Mouse (Mus musculus): ENCODE results near the gene Cela1. TPM values are rescaled to one million over a fixed set of nuclear protein-coding genes. Genes with fewer than 3 reads are reported as not detected.

Gene Cela1
- polyA plus RNA-seq, 1 experiment, result 5,688 TPM

GRCm38 (mm10) chr15:100728586-100728985, 40.9 kb upstream of the Cela1 start:
- TF ChIP-seq CTCF (IDR thresholded peaks at IDR 0.05; ENCODE audit: extremely low read depth, insufficient read depth, insufficient read length, insufficient replicate concordance) (no peak), POLR2A (IDR thresholded peaks at IDR 0.05; ENCODE audit: low read depth, low read length) (no peak)
- Histone ChIP-seq H3K4me1 (ENCODE audit: control insufficient read depth, insufficient read depth, insufficient read length) (peaks cover 16% of the 10 kb centered on the region), H3K4me3 (ENCODE audit: extremely low read depth, insufficient read depth, insufficient read length) (peak overlapping the region; percentile 75), H3K36me3 (ENCODE audit: control insufficient read depth, insufficient read depth, low read length) (no peaks in the 10 kb centered on the region), H3K27me3 (ENCODE audit: control insufficient read depth, insufficient read depth, low read length) (no peaks in the 10 kb centered on the region), H3K27ac (ENCODE audit: insufficient read depth, low read length) (peak overlapping the region; percentile 62)
- 24% methylated on average over 9 of the region's 9 CpGs for WGBS
- DNase-seq (ENCODE audit: low read depth in 1 of 2, low spot score in 2 of 2), result no peak

GRCm38 (mm10) chr15:100727834-100728233, 40.1 kb upstream of the Cela1 start:
- peak overlapping the region; percentile 75; the same call in 1 of the 2 replicates for H3K4me3 ChIP-seq (ENCODE audit: extremely low read depth, insufficient read depth, insufficient read length)
- H3K27ac ChIP-seq (ENCODE audit: insufficient read depth, low read length), result peak overlapping the region; percentile 62; the same call in 1 of the 2 replicates
- TF ChIP-seq CTCF (IDR thresholded peaks at IDR 0.05; ENCODE audit: extremely low read depth, insufficient read depth, insufficient read length, insufficient replicate concordance) (no peak), POLR2A (IDR thresholded peaks at IDR 0.05; ENCODE audit: low read depth, low read length) (no peak)
- no peaks in the 10 kb centered on the region for H3K27me3 ChIP-seq (ENCODE audit: control insufficient read depth, insufficient read depth, low read length)
- 63% methylated on average over 11 of the region's 11 CpGs for WGBS
- DNase-seq (ENCODE audit: low read depth in 1 of 2, low spot score in 2 of 2), result no peak
- no peaks in the 10 kb centered on the region for H3K36me3 ChIP-seq (ENCODE audit: control insufficient read depth, insufficient read depth, low read length)
- peaks cover 20% of the 10 kb centered on the region for H3K4me1 ChIP-seq (ENCODE audit: control insufficient read depth, insufficient read depth, insufficient read length)

- no peak for DNase-seq (ENCODE audit: low read depth in 1 of 2, low spot score in 2 of 2)
- Histone ChIP-seq H3K4me3 (ENCODE audit: extremely low read depth, insufficient read depth, insufficient read length) (no peak overlapping the region), H3K4me1 (ENCODE audit: control insufficient read depth, insufficient read depth, insufficient read length) (peaks cover 23% of the 10 kb centered on the region), H3K36me3 (ENCODE audit: control insufficient read depth, insufficient read depth, low read length) (no peaks in the 10 kb centered on the region), H3K27ac (ENCODE audit: insufficient read depth, low read length) (no peak overlapping the region), H3K27me3 (ENCODE audit: control insufficient read depth, insufficient read depth, low read length) (no peaks in the 10 kb centered on the region)
- TF ChIP-seq POLR2A (IDR thresholded peaks at IDR 0.05; ENCODE audit: low read depth, low read length) (no peak), CTCF (IDR thresholded peaks at IDR 0.05; ENCODE audit: extremely low read depth, insufficient read depth, insufficient read length, insufficient replicate concordance) (no peak)
- WGBS, result 89% methylated on average over 11 of the region's 11 CpGs
Measured at GRCm38 (mm10) chr15:100726721-100727120, 39.0 kb upstream of the Cela1 start.

GRCm38 (mm10) chr15:100723505-100723904, 35.8 kb upstream of the Cela1 start:
- 33% methylated on average over 14 of the region's 14 CpGs for WGBS
- H3K4me3 ChIP-seq (ENCODE audit: extremely low read depth, insufficient read depth, insufficient read length), result no peak overlapping the region
- H3K36me3 ChIP-seq (ENCODE audit: control insufficient read depth, insufficient read depth, low read length), result no peaks in the 10 kb centered on the region
- TF ChIP-seq CTCF (IDR thresholded peaks at IDR 0.05; ENCODE audit: extremely low read depth, insufficient read depth, insufficient read length, insufficient replicate concordance) (no peak), POLR2A (IDR thresholded peaks at IDR 0.05; ENCODE audit: low read depth, low read length) (no peak)
- DNase-seq (ENCODE audit: low read depth in 1 of 2, low spot score in 2 of 2), result no peak
- no peaks in the 10 kb centered on the region for H3K27me3 ChIP-seq (ENCODE audit: control insufficient read depth, insufficient read depth, low read length)
- H3K4me1 ChIP-seq (ENCODE audit: control insufficient read depth, insufficient read depth, insufficient read length), result peaks cover 16% of the 10 kb centered on the region; the same call in 1 of the 2 replicates
- H3K27ac ChIP-seq (ENCODE audit: insufficient read depth, low read length), result peak overlapping the region; percentile 25; the same call in 1 of the 2 replicates

DNA sequence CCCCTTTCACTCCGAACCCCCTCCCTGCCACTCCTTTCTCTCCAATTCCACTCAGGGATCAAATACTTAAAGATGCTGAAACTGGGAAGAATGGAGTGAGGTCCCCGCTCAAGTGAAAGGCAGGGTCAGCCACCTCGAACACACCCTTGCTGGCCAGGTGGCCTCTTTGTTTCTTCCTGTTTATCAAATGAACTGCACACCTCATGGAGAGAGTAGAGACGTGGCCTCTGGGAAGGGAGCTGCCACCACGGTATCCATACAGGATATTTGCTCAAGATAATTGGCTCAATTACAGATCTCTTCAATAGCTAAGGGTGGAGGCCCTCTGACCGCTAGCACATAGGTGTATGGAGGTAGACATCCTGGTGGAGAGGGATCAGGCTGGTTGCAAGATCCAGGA, 34.8 kb upstream of the Cela1 start:
- no peaks in the 10 kb centered on the region for H3K36me3 ChIP-seq (ENCODE audit: control insufficient read depth, insufficient read depth, low read length)
- TF ChIP-seq POLR2A (IDR thresholded peaks at IDR 0.05; ENCODE audit: low read depth, low read length) (no peak), CTCF (IDR thresholded peaks at IDR 0.05; ENCODE audit: extremely low read depth, insufficient read depth, insufficient read length, insufficient replicate concordance) (no peak)
- no peak for DNase-seq (ENCODE audit: low read depth in 1 of 2, low spot score in 2 of 2)
- 81% methylated on average over 6 of the region's 6 CpGs for WGBS
- no peak overlapping the region for H3K4me3 ChIP-seq (ENCODE audit: extremely low read depth, insufficient read depth, insufficient read length)
- H3K4me1 ChIP-seq (ENCODE audit: control insufficient read depth, insufficient read depth, insufficient read length), result peaks cover 12% of the 10 kb centered on the region; the same call in 1 of the 2 replicates
- H3K27ac ChIP-seq (ENCODE audit: insufficient read depth, low read length), result no peak overlapping the region
- no peaks in the 10 kb centered on the region for H3K27me3 ChIP-seq (ENCODE audit: control insufficient read depth, insufficient read depth, low read length)

GRCm38 (mm10) chr15:100722026-100722425, 34.3 kb upstream of the Cela1 start:
- WGBS, result 54% methylated on average over 4 of the region's 4 CpGs
- Histone ChIP-seq H3K4me3 (ENCODE audit: extremely low read depth, insufficient read depth, insufficient read length) (no peak overlapping the region), H3K36me3 (ENCODE audit: control insufficient read depth, insufficient read depth, low read length) (no peaks in the 10 kb centered on the region), H3K27ac (ENCODE audit: insufficient read depth, low read length) (no peak overlapping the region), H3K4me1 (ENCODE audit: control insufficient read depth, insufficient read depth, insufficient read length) (peaks cover 12% of the 10 kb centered on the region; the same call in 1 of the 2 replicates), H3K27me3 (ENCODE audit: control insufficient read depth, insufficient read depth, low read length) (no peaks in the 10 kb centered on the region)
- no peak for DNase-seq (ENCODE audit: low read depth in 1 of 2, low spot score in 2 of 2)
- TF ChIP-seq POLR2A (IDR thresholded peaks at IDR 0.05; ENCODE audit: low read depth, low read length) (no peak), CTCF (IDR thresholded peaks at IDR 0.05; ENCODE audit: extremely low read depth, insufficient read depth, insufficient read length, insufficient replicate concordance) (no peak)

- Histone ChIP-seq H3K4me3 (ENCODE audit: extremely low read depth, insufficient read depth, insufficient read length) (no peak overlapping the region), H3K36me3 (ENCODE audit: control insufficient read depth, insufficient read depth, low read length) (no peaks in the 10 kb centered on the region; the same call in 1 of the 2 replicates), H3K27me3 (ENCODE audit: control insufficient read depth, insufficient read depth, low read length) (no peaks in the 10 kb centered on the region), H3K27ac (ENCODE audit: insufficient read depth, low read length) (no peak overlapping the region), H3K4me1 (ENCODE audit: control insufficient read depth, insufficient read depth, insufficient read length) (peaks cover 12% of the 10 kb centered on the region; the same call in 1 of the 2 replicates)
- WGBS, result 81% methylated on average over 5 of the region's 5 CpGs
- TF ChIP-seq POLR2A (IDR thresholded peaks at IDR 0.05; ENCODE audit: low read depth, low read length) (no peak), CTCF (IDR thresholded peaks at IDR 0.05; ENCODE audit: extremely low read depth, insufficient read depth, insufficient read length, insufficient replicate concordance) (no peak)
- DNase-seq (ENCODE audit: low read depth in 1 of 2, low spot score in 2 of 2), result no peak
Measured at GRCm38 (mm10) chr15:100721445-100721844, 33.7 kb upstream of the Cela1 start.

All from spleen, adult 2 months (tissue).